Mouse (Mus musculus) T-cell, adult 66 days (primary cell): ENCODE measurements around the gene Gm3486. TPM values are rescaled to one million over a fixed set of nuclear protein-coding genes. Genes with fewer than 3 reads are reported as not detected.

Experiments used
- total RNA-seq, 2 experiments: library from RNA; stranded (reverse); gene quantifications; 3 replicates in 1 of 2; 4 replicates in 1 of 2; pipeline ENCODE4 v1.2.4; 2023

The Gm3486 gene
- total RNA-seq = not detected

GRCm38 (mm10) chr14:41489385-41489784 lies at the start of gene Gm3486:
Gene Gm3486, minus strand, starts transcription at chr14:41489485.

GRCm38 (mm10) chr14:41453418-41453817 lies 35.9 kb downstream of the Gm3486 start, which contains the start of gene Gm7954:
Gene Gm7954, minus strand, starts transcription at chr14:41453518.

Other genes with a start within 250 kb of the Gm3486 start
- not detected for gene Gm2832, start 210.7 kb downstream of the Gm3486 start, total RNA-seq
- not detected for gene Gm5798, start 140.9 kb downstream of the Gm3486 start, total RNA-seq
- not detected for gene Gm7945, start 103.1 kb downstream of the Gm3486 start, total RNA-seq
- gene Gm6482, start 81.2 kb downstream of the Gm3486 start, total RNA-seq = not detected
- not detected for gene Gm7954, start 36.0 kb downstream of the Gm3486 start, total RNA-seq
- not detected for gene Gm7970, start 66.1 kb upstream of the Gm3486 start, total RNA-seq
- gene 1700049E17Rik2, start 83.7 kb upstream of the Gm3486 start, total RNA-seq = not detected
- not detected for gene Gm3072, start 135.1 kb upstream of the Gm3486 start, total RNA-seq
- gene Gm3676, start 157.0 kb upstream of the Gm3486 start, total RNA-seq = not detected
- gene Gm8068, start 212.4 kb upstream of the Gm3486 start, total RNA-seq = not detected